Mouse (Mus musculus) forebrain, embryonic 10.5 days (tissue): ENCODE measurements at regions not wholly inside any gene's neighbourhood (a gene's known extent, or its start where the extent isn't known, plus 50 kb on each side); places are given as distances from the start of the nearest gene placed in this dataset.
A peak's percentile ranks its signal among the peaks of the same experiment; 100 is the strongest.

ENCODE experiments used
- DNase-seq: peaks from one replicate; pipeline ENCODE4 v3.0.0-alpha.2; 2017; ENCODE audit warnings: low spot score; ENCODE audit errors: extremely low spot score
- H3K27ac ChIP-seq: fragments of 300-500 bp; sonication (generic); 2 replicates; pipeline ENCODE4 v1.5.1; 2016; ENCODE audit warnings: mild to moderate bottlenecking
- H3K27me3 ChIP-seq: fragments of 300-500 bp; sonication (generic); 2 replicates; pipeline ENCODE4 v1.6.1; 2016; ENCODE audit warnings: mild to moderate bottlenecking; ENCODE audit not compliant: poor library complexity, severe bottlenecking
- H3K36me3 ChIP-seq: fragments of 300-500 bp; sonication (generic); replicated peaks from 2 replicates; pipeline ENCODE4 v1.6.1; 2016; ENCODE audit warnings: mild to moderate bottlenecking, moderate library complexity
- H3K4me1 ChIP-seq: fragments of 300-500 bp; sonication (generic); 2 replicates; pipeline ENCODE4 v1.6.1; 2016
- H3K4me3 ChIP-seq: fragments of 300-500 bp; sonication (generic); 2 replicates; pipeline ENCODE4 v1.5.1; 2016; ENCODE audit warnings: mild to moderate bottlenecking, moderate library complexity
- H3K9me3 ChIP-seq: fragments of 300-500 bp; sonication (generic); 2 replicates; pipeline ENCODE4 v1.6.1; 2016; ENCODE audit warnings: mild to moderate bottlenecking, moderate library complexity
- WGBS: fragments of 180-500 bp; shearing (Covaris S2); methylation state at CpG from one replicate; pipeline ENCODE4 v1.1.7; 2016; 5-methylcytosine and 5-hydroxymethylcytosine counted together

DNA sequence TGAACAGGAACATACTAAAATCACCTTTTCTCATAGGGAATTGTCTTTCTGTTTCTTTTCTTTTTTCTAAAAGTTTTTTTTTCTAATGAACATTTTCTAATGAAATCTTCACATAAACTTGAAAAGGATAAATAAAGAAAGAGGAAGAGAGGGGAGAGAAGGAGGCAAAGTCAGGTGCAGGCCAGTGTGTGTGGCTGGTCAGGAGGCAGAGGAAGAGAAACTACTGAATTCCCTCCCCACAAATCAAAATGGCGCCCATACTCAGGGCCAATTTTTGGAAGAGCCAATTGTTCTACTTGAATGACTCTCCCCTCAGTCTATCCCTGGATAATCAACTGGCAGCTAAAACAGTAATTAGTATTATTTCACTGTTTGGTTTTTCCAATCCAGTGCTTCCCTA lies 152.0 kb downstream of the Cdc5l start:
- DNase-seq, result no peak
- Histone ChIP-seq H3K27ac (no peak overlapping the region), H3K4me1 (peaks cover 12% of the 10 kb centered on the region), H3K36me3 (no peaks in the 10 kb centered on the region), H3K4me3 (no peak overlapping the region), H3K27me3 (no peaks in the 10 kb centered on the region), H3K9me3 (no peaks in the 10 kb centered on the region)
- 80% methylated on average over 1 of the region's 1 CpGs for WGBS

DNA sequence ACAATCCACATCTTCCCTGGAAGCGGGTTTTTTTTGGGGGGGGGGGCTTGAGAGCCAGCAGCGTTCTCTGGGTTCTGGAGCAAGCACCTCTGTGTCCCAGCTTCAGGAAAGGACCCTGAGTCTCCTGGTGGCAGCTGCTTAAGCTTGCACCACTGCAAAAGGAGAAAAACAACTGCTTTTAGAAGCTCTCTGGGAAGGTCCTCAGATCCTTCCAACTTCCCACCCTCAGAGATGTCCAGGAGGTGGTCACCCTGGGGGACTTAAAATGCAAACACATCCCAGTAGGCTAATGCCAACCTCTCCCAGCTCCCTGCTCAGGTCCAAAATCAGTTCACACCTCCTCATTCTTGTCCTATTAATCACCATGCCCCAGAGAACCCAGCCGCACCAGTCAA lies 153.7 kb downstream of the Cdc5l start:
- H3K36me3 ChIP-seq, result no peaks in the 10 kb centered on the region
- no peak overlapping the region for H3K4me3 ChIP-seq
- H3K27me3 ChIP-seq, result no peaks in the 10 kb centered on the region
- no peaks in the 10 kb centered on the region for H3K9me3 ChIP-seq
- peaks cover 12% of the 10 kb centered on the region for H3K4me1 ChIP-seq
- H3K27ac ChIP-seq, result 0 out of 2 replicates have a peak overlapping the region, but pooled peaks have one; percentile 44
- DNase-seq, result no peak
- WGBS, result 49% methylated on average over 3 of the region's 3 CpGs

DNA sequence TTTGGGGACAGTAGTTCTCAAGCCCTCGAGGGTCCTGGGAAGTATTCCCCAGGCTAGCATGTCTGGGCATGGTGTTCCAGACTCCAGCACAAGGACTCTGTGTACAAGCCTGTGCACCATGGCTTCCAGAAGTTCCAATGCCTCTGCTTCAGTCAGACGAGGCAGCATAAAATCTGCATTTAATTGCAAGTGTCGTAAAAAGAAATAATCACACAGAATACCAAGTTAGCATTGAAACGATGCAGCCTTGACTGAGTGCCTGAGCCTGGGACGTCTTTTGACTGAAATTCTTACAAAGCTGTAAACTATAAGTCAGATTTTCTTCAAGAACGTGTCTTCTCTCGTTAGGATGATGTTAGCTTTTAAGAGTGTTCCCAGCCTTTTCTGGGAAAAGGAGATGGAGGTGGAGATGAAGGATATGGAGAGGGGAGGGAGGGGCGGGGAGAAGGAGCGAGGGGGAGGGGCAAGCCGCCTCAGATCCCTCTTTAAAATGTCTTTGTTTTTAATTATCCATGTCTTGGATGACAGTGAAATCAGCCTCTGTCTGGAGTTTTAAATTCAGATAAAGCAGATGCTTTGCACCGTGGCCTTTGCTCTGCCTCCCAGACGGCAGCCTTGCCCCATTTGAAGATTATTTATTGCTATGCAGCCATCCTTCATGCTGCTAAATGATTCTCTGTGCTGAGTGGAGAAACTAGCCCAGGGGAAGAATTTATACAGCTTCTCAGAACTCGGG lies 154.3 kb downstream of the Cdc5l start:
- WGBS, result 53% methylated on average over 13 of the region's 13 CpGs
- Histone ChIP-seq H3K27ac (0 out of 2 replicates have a peak overlapping the region, but pooled peaks have one; percentile 44), H3K27me3 (no peaks in the 10 kb centered on the region)

DNA sequence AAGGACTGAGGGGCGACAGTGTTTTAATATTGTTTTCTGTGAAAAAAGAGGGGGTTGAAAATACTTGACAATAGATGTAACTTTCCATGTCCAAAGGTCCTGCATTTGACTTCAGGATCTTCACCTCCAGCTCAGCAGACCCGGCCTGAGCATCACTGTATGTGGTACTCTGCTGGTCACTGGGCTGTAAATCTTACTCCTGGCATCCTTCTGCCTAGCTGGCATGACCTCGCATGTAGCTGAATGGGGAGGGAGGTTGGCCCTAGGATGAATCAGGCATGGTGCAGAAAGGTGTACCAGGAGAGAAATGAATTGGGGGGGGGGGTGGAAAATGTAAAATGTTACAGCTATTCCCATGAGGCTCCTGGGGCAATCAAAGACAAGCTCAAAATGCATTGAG lies 156.0 kb downstream of the Cdc5l start:
- H3K27me3 ChIP-seq, result no peaks in the 10 kb centered on the region
- peaks cover 12% of the 10 kb centered on the region for H3K4me1 ChIP-seq
- no peak overlapping the region for H3K27ac ChIP-seq
- no peak for DNase-seq
- no peaks in the 10 kb centered on the region for H3K36me3 ChIP-seq
- H3K4me3 ChIP-seq, result no peak overlapping the region
- 89% methylated on average over 3 of the region's 3 CpGs for WGBS
- no peaks in the 10 kb centered on the region; the same call in 1 of the 2 replicates for H3K9me3 ChIP-seq

More for the DNA sequence above, 154.3 kb downstream of the Cdc5l start:
- Histone ChIP-seq H3K36me3 (no peaks in the 10 kb centered on the region), H3K4me3 (no peak overlapping the region), H3K4me1 (peaks cover 12% of the 10 kb centered on the region), H3K9me3 (no peaks in the 10 kb centered on the region)
- DNase-seq, result no peak

DNA sequence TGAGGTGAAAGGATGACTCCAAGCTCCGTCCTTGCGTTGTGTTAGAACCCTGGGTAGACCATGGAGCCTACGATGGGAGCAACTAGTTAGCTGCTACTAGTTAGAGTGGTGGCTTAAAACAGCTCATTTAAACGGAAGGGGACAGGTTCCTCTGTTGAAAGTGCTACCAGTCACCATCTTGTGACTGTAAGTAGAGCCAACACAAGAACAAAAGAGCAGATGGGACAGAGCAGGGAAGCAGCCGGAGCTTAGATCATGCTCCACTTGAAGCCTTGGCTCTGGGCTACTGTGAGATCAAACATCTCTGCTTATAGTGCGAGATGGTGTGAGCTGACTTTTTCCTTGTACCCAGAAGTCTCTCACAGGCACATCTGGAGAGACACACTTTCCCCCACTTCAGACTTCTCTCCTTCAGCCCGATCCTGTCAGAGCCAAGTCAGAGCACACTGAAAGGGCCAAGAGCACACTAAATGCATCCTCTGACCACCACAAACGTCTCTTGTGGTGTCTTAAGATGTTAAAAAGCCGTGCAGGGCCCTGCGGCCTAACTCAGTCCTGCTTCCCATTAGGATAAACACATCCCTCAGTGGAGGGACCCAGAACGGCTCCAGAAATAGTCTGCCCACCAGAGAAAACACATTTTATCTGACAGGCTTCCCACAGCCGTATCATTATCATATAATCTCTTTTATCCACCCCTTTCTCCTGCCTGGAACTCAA lies 156.7 kb downstream of the Cdc5l start:
- Histone ChIP-seq H3K4me3 (no peak overlapping the region), H3K9me3 (no peaks in the 10 kb centered on the region; the same call in 1 of the 2 replicates), H3K27ac (no peak overlapping the region), H3K27me3 (no peaks in the 10 kb centered on the region), H3K4me1 (peaks cover 12% of the 10 kb centered on the region), H3K36me3 (no peaks in the 10 kb centered on the region)
- DNase-seq, result no peak
- 90% methylated on average over 12 of the region's 12 CpGs for WGBS

DNA sequence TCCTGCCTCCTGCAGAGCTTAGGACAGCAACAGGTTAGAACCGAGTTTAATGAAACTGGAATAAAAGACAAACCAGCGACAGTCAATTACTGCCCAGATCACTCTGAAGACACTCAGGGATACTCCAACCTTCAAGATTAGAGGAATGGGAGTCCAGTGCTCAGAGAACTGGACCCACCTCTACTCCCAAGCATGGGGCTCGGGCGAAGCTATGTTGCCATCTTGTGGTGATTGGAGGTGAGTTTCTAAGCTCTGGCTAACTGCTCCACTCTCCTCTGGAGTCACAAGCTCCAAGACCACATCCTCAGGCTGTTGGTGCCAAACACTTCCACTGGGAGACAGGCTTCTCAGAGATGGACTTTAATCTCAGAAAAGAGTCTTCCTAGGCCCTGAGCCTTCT lies 158.6 kb downstream of the Cdc5l start:
- no peaks in the 10 kb centered on the region for H3K36me3 ChIP-seq
- peaks cover 7% of the 10 kb centered on the region; the same call in 1 of the 2 replicates for H3K9me3 ChIP-seq
- DNase-seq, result no peak
- H3K27ac ChIP-seq, result no peak overlapping the region
- WGBS, result 71% methylated on average over 4 of the region's 4 CpGs
- H3K27me3 ChIP-seq, result no peaks in the 10 kb centered on the region
- peaks cover 10% of the 10 kb centered on the region for H3K4me1 ChIP-seq
- H3K4me3 ChIP-seq, result no peak overlapping the region

DNA sequence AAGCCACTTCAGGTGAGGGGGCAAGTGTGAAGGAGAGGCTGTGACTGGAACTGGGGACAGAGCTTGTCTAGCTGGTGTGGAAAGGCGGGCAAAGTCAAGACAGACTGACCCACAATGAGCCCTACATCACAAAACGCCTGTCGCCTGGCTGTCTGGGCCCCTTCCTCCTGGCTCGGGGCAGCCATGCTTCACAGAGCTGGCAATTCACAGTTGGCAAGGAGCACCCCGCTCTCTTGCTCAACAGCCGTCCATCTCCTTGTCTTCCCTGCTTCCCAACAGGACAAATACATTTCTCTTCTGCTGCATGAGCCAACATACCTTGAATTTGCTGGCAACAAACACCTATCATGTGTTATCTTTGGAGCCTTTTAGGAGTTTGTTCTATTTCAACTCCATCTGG lies 166.8 kb downstream of the Cdc5l start:
- Histone ChIP-seq H3K4me1 (peaks cover 5% of the 10 kb centered on the region), H3K27me3 (no peaks in the 10 kb centered on the region), H3K4me3 (no peak overlapping the region), H3K27ac (no peak overlapping the region), H3K9me3 (peaks cover 6% of the 10 kb centered on the region; the same call in 1 of the 2 replicates), H3K36me3 (no peaks in the 10 kb centered on the region)
- DNase-seq, result no peak
- 93% methylated on average over 6 of the region's 6 CpGs for WGBS

DNA sequence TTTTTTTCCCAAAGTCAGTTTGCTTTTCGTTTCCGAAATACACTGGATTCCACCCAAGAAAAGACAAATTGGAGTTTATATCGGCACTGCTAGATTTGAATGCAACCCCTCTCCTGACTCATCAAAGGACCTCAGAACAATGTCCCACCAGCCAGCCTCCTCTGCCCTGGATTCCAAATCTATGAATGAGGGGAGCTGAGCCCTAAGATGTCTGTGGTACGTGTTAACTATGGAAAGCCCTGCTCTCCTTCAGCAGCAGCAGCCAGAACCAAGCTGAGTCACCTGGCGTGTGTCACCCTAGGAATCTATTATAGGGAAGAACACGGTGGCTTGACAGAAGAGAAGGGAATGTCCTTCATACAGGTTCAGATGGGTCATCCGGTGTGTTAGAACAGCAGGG lies 167.9 kb downstream of the Cdc5l start:
- Histone ChIP-seq H3K27ac (no peak overlapping the region), H3K9me3 (no peaks in the 10 kb centered on the region), H3K4me1 (peaks cover 5% of the 10 kb centered on the region), H3K4me3 (no peak overlapping the region), H3K27me3 (no peaks in the 10 kb centered on the region), H3K36me3 (no peaks in the 10 kb centered on the region)
- WGBS, result 84% methylated on average over 7 of the region's 7 CpGs
- no peak for DNase-seq

DNA sequence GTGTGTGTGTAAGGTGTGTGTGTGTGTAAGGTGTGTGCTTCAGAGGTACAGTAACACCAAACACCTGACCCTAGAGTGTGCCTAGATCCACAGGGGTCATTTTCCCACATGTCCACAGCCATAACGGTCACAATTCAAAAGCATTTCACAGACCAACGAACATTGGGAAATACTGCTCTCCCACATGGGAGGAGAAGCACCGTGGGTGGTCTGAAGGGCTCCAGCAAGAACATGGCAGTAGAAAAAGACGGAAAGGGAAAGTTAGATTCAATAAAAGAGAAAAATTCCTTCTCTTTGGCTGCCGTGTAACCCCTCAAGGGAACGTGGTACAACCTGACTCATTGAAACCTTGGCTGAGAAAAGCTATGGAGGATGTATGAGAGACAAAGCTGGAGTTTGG lies 169.1 kb downstream of the Cdc5l start:
- no peak overlapping the region for H3K4me3 ChIP-seq
- H3K4me1 ChIP-seq, result peaks cover 5% of the 10 kb centered on the region
- H3K27ac ChIP-seq, result no peak overlapping the region
- no peaks in the 10 kb centered on the region for H3K36me3 ChIP-seq
- no peaks in the 10 kb centered on the region for H3K9me3 ChIP-seq
- no peaks in the 10 kb centered on the region for H3K27me3 ChIP-seq
- 68% methylated on average over 6 of the region's 6 CpGs for WGBS
- DNase-seq, result no peak

DNA sequence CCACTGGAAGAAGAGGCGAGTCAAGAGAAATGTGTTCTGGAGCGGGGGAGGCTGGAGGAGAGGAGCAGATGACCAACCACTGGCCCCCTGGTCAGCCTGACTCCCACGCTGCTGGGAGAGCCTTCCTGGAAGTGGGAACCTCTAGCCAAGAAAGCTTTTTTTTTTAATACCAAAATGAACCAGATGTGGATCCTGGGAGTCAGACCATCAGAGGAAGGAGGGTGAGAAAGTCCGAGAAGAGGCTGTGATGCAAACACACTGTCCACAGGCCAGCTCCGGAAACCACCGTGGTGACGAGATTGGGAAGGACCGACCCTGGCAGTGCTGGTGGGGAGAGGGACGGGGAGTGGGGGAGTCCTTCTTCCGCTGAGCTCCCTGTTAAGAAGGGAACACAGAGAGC lies 173.1 kb downstream of the Cdc5l start:
- DNase-seq, result no peak
- 89% methylated on average over 10 of the region's 10 CpGs for WGBS
- no peak overlapping the region for H3K27ac ChIP-seq
- H3K4me1 ChIP-seq, result peaks cover 5% of the 10 kb centered on the region
- H3K36me3 ChIP-seq, result no peaks in the 10 kb centered on the region
- no peaks in the 10 kb centered on the region for H3K27me3 ChIP-seq
- H3K9me3 ChIP-seq, result no peaks in the 10 kb centered on the region
- no peak overlapping the region for H3K4me3 ChIP-seq

DNA sequence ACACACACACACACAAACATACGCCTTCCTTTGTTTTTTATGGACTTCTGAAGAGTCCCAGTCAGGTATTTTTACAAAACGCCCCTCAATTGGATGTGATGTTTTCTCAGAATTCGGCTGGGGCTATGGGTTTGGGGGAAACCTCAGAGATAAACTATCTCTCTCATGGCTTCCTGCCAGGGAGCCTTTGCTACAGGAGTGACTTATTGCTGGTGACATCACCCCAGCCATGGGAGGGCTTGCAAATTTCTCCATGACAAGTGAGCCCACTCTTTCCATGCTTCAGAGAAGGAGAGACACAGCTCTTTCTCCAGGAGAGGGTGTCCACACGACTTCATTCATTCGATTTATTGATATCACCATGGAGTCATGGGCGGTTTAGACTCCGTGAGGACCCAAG lies 175.5 kb downstream of the Cdc5l start:
- 89% methylated on average over 7 of the region's 7 CpGs for WGBS
- Histone ChIP-seq H3K27ac (no peak overlapping the region), H3K4me3 (no peak overlapping the region), H3K27me3 (no peaks in the 10 kb centered on the region), H3K9me3 (no peaks in the 10 kb centered on the region), H3K4me1 (no peaks in the 10 kb centered on the region), H3K36me3 (no peaks in the 10 kb centered on the region)
- DNase-seq, result no peak

DNA sequence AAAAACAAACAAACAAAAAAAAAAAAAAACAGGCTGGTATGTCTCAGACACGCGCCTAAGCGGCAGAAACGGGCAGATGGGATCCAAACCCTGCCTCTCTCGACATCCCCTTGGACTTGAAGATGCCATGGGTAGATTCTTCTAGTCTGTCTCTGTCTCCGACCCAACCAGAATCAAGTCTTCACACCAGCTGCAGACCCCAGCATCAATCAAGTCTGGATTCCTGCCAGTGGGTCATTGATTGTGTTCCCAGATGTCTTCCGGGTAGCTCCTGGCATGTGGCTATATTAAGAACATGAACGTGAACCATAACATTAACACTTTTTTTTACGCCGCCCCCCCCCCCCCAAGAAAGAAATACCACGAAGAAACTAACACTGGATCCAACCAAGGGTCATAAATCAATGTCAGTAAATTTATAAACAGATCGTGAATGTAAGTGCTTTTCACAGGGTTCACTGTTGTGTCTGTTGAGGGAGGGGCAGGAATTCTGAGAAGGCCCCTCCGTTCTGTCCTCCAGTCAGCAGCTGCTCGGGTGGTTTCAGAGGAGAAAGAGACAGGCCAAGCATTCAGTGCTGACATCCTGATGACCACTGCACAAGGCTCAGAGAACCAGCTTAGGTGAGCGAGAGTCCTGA lies 180.8 kb downstream of the Cdc5l start:
- H3K27me3 ChIP-seq, result 0 out of 2 replicates have a peak, but pooled peaks cover 2% of the 10 kb centered on the region
- no peak overlapping the region for H3K4me3 ChIP-seq
- no peak for DNase-seq
- H3K9me3 ChIP-seq, result no peaks in the 10 kb centered on the region
- no peak overlapping the region for H3K27ac ChIP-seq
- H3K36me3 ChIP-seq, result no peaks in the 10 kb centered on the region
- H3K4me1 ChIP-seq, result peaks cover 11% of the 10 kb centered on the region
- 86% methylated on average over 15 of the region's 15 CpGs for WGBS
